Mouse (Mus musculus): ENCODE measurements around the gene Fyn.

DNA sequence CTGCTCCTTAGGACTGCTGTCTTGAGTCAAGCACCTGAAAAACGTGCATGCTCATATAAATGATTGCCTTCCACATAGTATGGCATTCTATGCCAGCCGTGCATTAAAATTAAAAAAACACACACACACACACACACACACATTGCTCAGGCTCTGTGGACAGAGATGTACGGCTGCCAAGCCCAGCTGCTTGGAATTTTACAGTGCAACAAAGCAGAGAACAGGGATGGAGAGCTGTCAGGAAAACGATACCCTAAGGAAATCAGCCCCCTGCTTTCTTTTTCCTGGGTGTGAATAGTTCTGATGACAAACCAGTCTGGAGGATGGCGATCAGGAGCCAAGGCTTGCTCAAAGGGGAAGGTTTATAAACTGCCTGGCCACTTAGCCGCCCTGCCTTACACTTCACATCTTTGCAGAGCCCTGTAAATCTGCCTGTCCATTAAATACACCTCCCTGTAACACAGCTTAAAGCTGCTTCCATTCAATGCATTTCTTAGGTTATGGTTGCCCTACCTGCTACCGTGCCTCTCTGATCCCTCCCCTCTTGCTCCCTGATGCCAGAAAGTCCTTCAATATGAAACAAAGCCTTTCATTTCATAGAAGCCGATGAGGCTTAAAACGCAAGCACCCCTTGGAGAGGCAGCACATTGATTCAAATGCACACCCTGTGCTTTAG lies 228.6 kb downstream of the Fyn start:
- TF ChIP-seq POLR2A (IDR thresholded peaks at IDR 0.05; ENCODE audit: borderline replicate concordance, extremely low read depth, insufficient read depth, insufficient read length, poor library complexity, severe bottlenecking) (no peak), CTCF (IDR thresholded peaks at IDR 0.05; ENCODE audit: borderline replicate concordance, extremely low read depth, insufficient read depth, insufficient read length) (no peak)

All from brain, embryonic 14.5 days (tissue).